Mouse (Mus musculus) thymus, postnatal 10 days (tissue): Measurements from ENCODE around the gene Cyp2d22.
"Not testable (repeated sequence)": the region's sequence is repeated elsewhere in the genome, so short reads cannot be mapped to it uniquely, and the experiment has no call there.

ENCODE experiments used
- DNase-seq, 2 experiments: peaks; one replicate each; pipeline ENCODE4 v3.0.0; 2021; ENCODE audit warnings: low spot score in 2 of 2

Cyp2d22 gene

GRCm38 (mm10) chr15:82379871-82380713 lies at the start of gene Cyp2d22:
TSS of gene Cyp2d22 (minus strand) at chr15:82380260.
- DNase-seq, result peak; percentile 16 to 19

GRCm38 (mm10) chr15:82423471-82423870 lies 43.4 kb upstream of the Cyp2d22 start:
- DNase-seq, result no peak

GRCm38 (mm10) chr15:82422935-82423334 lies 42.9 kb upstream of the Cyp2d22 start:
- DNase-seq, result no peak

- no peak for DNase-seq
These were observed 38.6 kb upstream of the Cyp2d22 start for GRCm38 (mm10) chr15:82418616-82419015.

- peak; percentile 49 to 70 for DNase-seq
These were observed 37.0 kb upstream of the Cyp2d22 start for GRCm38 (mm10) chr15:82416797-82417789.

- no peak for DNase-seq
These were observed 27.5 kb upstream of the Cyp2d22 start for GRCm38 (mm10) chr15:82407536-82407935.

- no peak for DNase-seq
These were observed 26.9 kb upstream of the Cyp2d22 start, which contains the start of gene Cyp2d10 for GRCm38 (mm10) chr15:82406981-82407380. TSS of gene Cyp2d10 (minus strand) at chr15:82407195.

GRCm38 (mm10) chr15:82404163-82404562 lies 24.1 kb upstream of the Cyp2d22 start:
- DNase-seq, result no peak

GRCm38 (mm10) chr15:82403606-82404005 lies 23.5 kb upstream of the Cyp2d22 start:
- no peak for DNase-seq

GRCm38 (mm10) chr15:82402741-82403140 lies 22.7 kb upstream of the Cyp2d22 start:
- DNase-seq, result no peak

GRCm38 (mm10) chr15:82402106-82402505 lies 22.0 kb upstream of the Cyp2d22 start:
- DNase-seq, result no peak

GRCm38 (mm10) chr15:82401516-82401915 lies 21.5 kb upstream of the Cyp2d22 start:
- DNase-seq, result no peak

- not testable (repeated sequence) for DNase-seq
These were observed 15.9 kb upstream of the Cyp2d22 start for GRCm38 (mm10) chr15:82395955-82396354.

- DNase-seq, result not testable (repeated sequence)
These were observed 13.9 kb upstream of the Cyp2d22 start, which contains the start of gene Cyp2d11 for GRCm38 (mm10) chr15:82393922-82394321. TSS of gene Cyp2d11 (minus strand) at chr15:82394022.

- DNase-seq, result not testable (repeated sequence)
These were observed 9.9 kb upstream of the Cyp2d22 start for GRCm38 (mm10) chr15:82389916-82390315.

GRCm38 (mm10) chr15:82385729-82386128 lies 5.7 kb upstream of the Cyp2d22 start:
- no peak for DNase-seq

GRCm38 (mm10) chr15:82382441-82382840 lies 2.4 kb upstream of the Cyp2d22 start:
- DNase-seq, result no peak

GRCm38 (mm10) chr15:82380714-82381062 lies 628 bp upstream of the Cyp2d22 start:
- no peak for DNase-seq

- no peak for DNase-seq
These were observed 569 bp downstream of the Cyp2d22 start for GRCm38 (mm10) chr15:82379511-82379870.

- no peak for DNase-seq
These were observed 1.5 kb downstream of the Cyp2d22 start for GRCm38 (mm10) chr15:82378261-82379180.

GRCm38 (mm10) chr15:82377701-82378100 lies 2.4 kb downstream of the Cyp2d22 start:
- DNase-seq, result no peak
